Mouse (Mus musculus): ENCODE measurements around the gene Prkag3. TPM values are rescaled to one million over a fixed set of nuclear protein-coding genes. Genes with fewer than 3 reads are reported as not detected.

The Prkag3 gene
- total RNA-seq, 1 experiment, result 0.04 TPM

- H3K36me3 ChIP-seq (ENCODE audit: control insufficient read depth, insufficient read depth, low read length, poor library complexity, severe bottlenecking), result no peaks in the 10 kb centered on the region
- H3K4me3 ChIP-seq (ENCODE audit: insufficient read depth in 1 of 2, low read depth in 1 of 2, low read length in 2 of 2, poor library complexity in 1 of 2, severe bottlenecking in 1 of 2), result no peak overlapping the region; a peak in 1 of 4 replicates
- TF ChIP-seq HCFC1 (IDR thresholded peaks at IDR 0.05; ENCODE audit: borderline replicate concordance, insufficient read depth, low read length), result no peak
- no peak for TF ChIP-seq ZC3H11A (IDR thresholded peaks at IDR 0.05; ENCODE audit: borderline replicate concordance, low read depth, low read length)
- no peak for TF ChIP-seq MAFK (IDR thresholded peaks at IDR 0.05; ENCODE audit: insufficient read depth, low read depth, low read length)
- no peak for TF ChIP-seq ZNF384 (IDR thresholded peaks at IDR 0.05; ENCODE audit: low read depth, low read length)
- TF ChIP-seq CHD2 (IDR thresholded peaks at IDR 0.05; ENCODE audit: low read depth, low read length), result no peak
- in situ Hi-C loops (cut with MboI; ENCODE audit: low sequenced_read_pairs in 2 of 2, unreplicated experiment in 2 of 2), result no loop called here
- no peak overlapping the region for H3K9ac ChIP-seq (ENCODE audit: insufficient read depth, low read depth, low read length, poor library complexity, severe bottlenecking)
- no peak for DNase-seq (ENCODE audit: low read depth, low spot score)
- peaks cover 3 to 10% of the 10 kb centered on the region in 2 experiments; a peak in 1 of 4 replicates for H3K4me1 ChIP-seq (ENCODE audit: control insufficient read depth in 2 of 2, insufficient read depth in 2 of 2, low read length in 2 of 2, poor library complexity in 1 of 2)
- H3K9me3 ChIP-seq (ENCODE audit: control insufficient read depth, insufficient read depth, low read depth, low read length), result no peaks in the 10 kb centered on the region
- H3K27ac ChIP-seq (ENCODE audit: insufficient read depth, low read depth, low read length, poor library complexity, severe bottlenecking), result no peak overlapping the region
Observed at GRCm38 (mm10) chr1:74792831-74793660, 44.0 kb upstream of the Prkag3 start.

- in situ Hi-C loops (cut with MboI; ENCODE audit: low sequenced_read_pairs in 2 of 2, unreplicated experiment in 2 of 2), result no loop called here
- no peak within 1 kb of the TSS for H3K27ac ChIP-seq (ENCODE audit: insufficient read depth, low read depth, low read length, poor library complexity, severe bottlenecking)
- H3K4me1 ChIP-seq (ENCODE audit: control insufficient read depth in 2 of 2, insufficient read depth in 2 of 2, low read length in 2 of 2, poor library complexity in 1 of 2), result peaks cover 3 to 10% of the 10 kb centered on the region in 2 experiments; a peak in 1 of 4 replicates
- TF ChIP-seq ZNF384 (IDR thresholded peaks at IDR 0.05; ENCODE audit: low read depth, low read length), result no peak
- TF ChIP-seq HCFC1 (IDR thresholded peaks at IDR 0.05; ENCODE audit: borderline replicate concordance, insufficient read depth, low read length), result no peak
- TF ChIP-seq CHD2 (IDR thresholded peaks at IDR 0.05; ENCODE audit: low read depth, low read length), result no peak
- no peak for TF ChIP-seq MAFK (IDR thresholded peaks at IDR 0.05; ENCODE audit: insufficient read depth, low read depth, low read length)
- TF ChIP-seq ZC3H11A (IDR thresholded peaks at IDR 0.05; ENCODE audit: borderline replicate concordance, low read depth, low read length), result no peak
- H3K9me3 ChIP-seq (ENCODE audit: control insufficient read depth, insufficient read depth, low read depth, low read length), result no peaks in the 10 kb centered on the region
- no peaks in the 10 kb centered on the region for H3K36me3 ChIP-seq (ENCODE audit: control insufficient read depth, insufficient read depth, low read length, poor library complexity, severe bottlenecking)
- DNase-seq (ENCODE audit: low read depth, low spot score), result no peak
- peak within 1 kb of the TSS; percentile 43 to 46; a peak in 2 of 4 replicates for H3K4me3 ChIP-seq (ENCODE audit: insufficient read depth in 1 of 2, low read depth in 1 of 2, low read length in 2 of 2, poor library complexity in 1 of 2, severe bottlenecking in 1 of 2)
- H3K9ac ChIP-seq (ENCODE audit: insufficient read depth, low read depth, low read length, poor library complexity, severe bottlenecking), result 0 out of 2 replicates have a peak within 1 kb of the TSS, but pooled peaks have one; percentile 23
Observed at GRCm38 (mm10) chr1:74791249-74791648, 42.2 kb upstream of the Prkag3 start, which contains the start of gene Wnt10a. Wnt10a (plus strand) TSS chr1:74791516.

DNA sequence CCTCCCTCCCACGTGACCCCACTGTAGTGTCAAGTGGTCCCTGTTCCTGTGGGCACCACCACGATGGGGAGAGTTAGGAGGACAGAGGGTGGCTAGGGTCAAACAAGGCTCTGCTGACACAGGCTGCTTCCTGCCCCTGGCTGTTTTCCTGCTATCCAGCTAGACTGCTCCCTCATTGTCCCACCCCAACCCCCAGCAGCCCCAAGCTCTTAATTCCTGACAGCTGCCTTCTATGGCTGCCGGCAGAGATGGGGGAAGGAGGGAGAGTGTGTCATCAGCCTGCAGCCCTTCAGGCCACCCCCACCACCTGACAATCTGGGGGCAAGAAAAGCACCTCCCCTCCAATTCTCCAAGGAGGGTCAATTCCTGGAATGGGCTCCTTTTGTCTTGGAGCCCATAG, 41.1 kb upstream of the Prkag3 start:
- DNase-seq (ENCODE audit: low read depth, low spot score), result no peak
- H3K9ac ChIP-seq (ENCODE audit: insufficient read depth, low read depth, low read length, poor library complexity, severe bottlenecking), result no peak overlapping the region

DNA sequence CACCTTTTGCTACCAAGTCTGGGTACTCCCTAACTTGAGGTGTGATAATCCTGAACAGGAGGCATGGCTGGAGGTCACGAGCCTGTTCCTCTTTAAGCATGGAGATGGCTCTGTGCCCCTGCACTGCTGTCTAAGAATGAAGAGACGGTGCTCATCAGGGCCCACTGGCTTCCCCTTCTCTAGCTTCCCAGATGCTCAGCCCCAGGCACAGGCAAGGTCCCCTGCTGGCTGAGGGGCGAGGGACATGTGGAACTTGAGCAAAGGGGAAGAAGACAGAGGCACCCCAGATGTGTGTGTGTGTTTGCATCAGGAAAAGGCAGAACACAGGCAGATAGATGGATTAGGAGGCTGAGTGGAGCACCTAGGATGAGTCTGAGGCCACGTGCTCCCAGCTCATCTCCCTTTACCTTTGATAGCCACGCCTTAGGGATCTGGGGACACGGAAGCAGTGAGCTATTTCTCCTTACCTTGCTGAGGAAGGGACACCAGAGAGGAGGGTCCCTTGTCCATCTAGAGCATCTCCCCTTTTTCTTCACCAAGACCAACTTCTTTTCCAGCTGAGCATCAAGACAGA, 39.7 kb upstream of the Prkag3 start:
- TF ChIP-seq ZNF384 (IDR thresholded peaks at IDR 0.05; ENCODE audit: low read depth, low read length) (no peak), MAFK (IDR thresholded peaks at IDR 0.05; ENCODE audit: insufficient read depth, low read depth, low read length) (no peak), HCFC1 (IDR thresholded peaks at IDR 0.05; ENCODE audit: borderline replicate concordance, insufficient read depth, low read length) (no peak), CHD2 (IDR thresholded peaks at IDR 0.05; ENCODE audit: low read depth, low read length) (no peak), ZC3H11A (IDR thresholded peaks at IDR 0.05; ENCODE audit: borderline replicate concordance, low read depth, low read length) (no peak)
- H3K36me3 ChIP-seq (ENCODE audit: control insufficient read depth, insufficient read depth, low read length, poor library complexity, severe bottlenecking), result no peaks in the 10 kb centered on the region
- no peaks in the 10 kb centered on the region for H3K9me3 ChIP-seq (ENCODE audit: control insufficient read depth, insufficient read depth, low read depth, low read length)
- peaks cover 3 to 6% of the 10 kb centered on the region in 2 experiments; a peak in 1 of 4 replicates for H3K4me1 ChIP-seq (ENCODE audit: control insufficient read depth in 2 of 2, insufficient read depth in 2 of 2, low read length in 2 of 2, poor library complexity in 1 of 2)
- H3K27ac ChIP-seq (ENCODE audit: insufficient read depth, low read depth, low read length, poor library complexity, severe bottlenecking), result no peak overlapping the region
- in situ Hi-C loops (cut with MboI; ENCODE audit: low sequenced_read_pairs in 2 of 2, unreplicated experiment in 2 of 2), result no loop called here
- H3K9ac ChIP-seq (ENCODE audit: insufficient read depth, low read depth, low read length, poor library complexity, severe bottlenecking), result no peak overlapping the region
- H3K4me3 ChIP-seq (ENCODE audit: insufficient read depth in 1 of 2, low read depth in 1 of 2, low read length in 2 of 2, poor library complexity in 1 of 2, severe bottlenecking in 1 of 2), result no peak overlapping the region
- DNase-seq (ENCODE audit: low read depth, low spot score), result no peak

More for the DNA sequence above, 41.1 kb upstream of the Prkag3 start:
- H3K4me1 ChIP-seq (ENCODE audit: control insufficient read depth in 2 of 2, insufficient read depth in 2 of 2, low read length in 2 of 2, poor library complexity in 1 of 2), result peaks cover 3 to 9% of the 10 kb centered on the region in 2 experiments; a peak in 1 of 4 replicates
- no peak overlapping the region for H3K4me3 ChIP-seq (ENCODE audit: insufficient read depth in 1 of 2, low read depth in 1 of 2, low read length in 2 of 2, poor library complexity in 1 of 2, severe bottlenecking in 1 of 2)
- in situ Hi-C loops (cut with MboI; ENCODE audit: low sequenced_read_pairs in 2 of 2, unreplicated experiment in 2 of 2), result no loop called here
- no peaks in the 10 kb centered on the region for H3K9me3 ChIP-seq (ENCODE audit: control insufficient read depth, insufficient read depth, low read depth, low read length)
- TF ChIP-seq ZC3H11A (IDR thresholded peaks at IDR 0.05; ENCODE audit: borderline replicate concordance, low read depth, low read length) (no peak), HCFC1 (IDR thresholded peaks at IDR 0.05; ENCODE audit: borderline replicate concordance, insufficient read depth, low read length) (no peak), ZNF384 (IDR thresholded peaks at IDR 0.05; ENCODE audit: low read depth, low read length) (no peak), CHD2 (IDR thresholded peaks at IDR 0.05; ENCODE audit: low read depth, low read length) (no peak), MAFK (IDR thresholded peaks at IDR 0.05; ENCODE audit: insufficient read depth, low read depth, low read length) (no peak)
- H3K36me3 ChIP-seq (ENCODE audit: control insufficient read depth, insufficient read depth, low read length, poor library complexity, severe bottlenecking), result no peaks in the 10 kb centered on the region
- no peak overlapping the region for H3K27ac ChIP-seq (ENCODE audit: insufficient read depth, low read depth, low read length, poor library complexity, severe bottlenecking)
